Mouse (Mus musculus) lung, postnatal 4 days (tissue): ENCODE measurements around the gene Commd1.

Experiments
- DNase-seq, 2 experiments: peaks; one replicate each; pipeline ENCODE4 v3.0.0; 2021

The Commd1 gene

GRCm38 (mm10) chr11:22938983-22939382 is 43.2 kb downstream of the Commd1 start:
- DNase-seq: no peak

- no peak for DNase-seq
These were observed 44.4 kb downstream of the Commd1 start for GRCm38 (mm10) chr11:22937716-22938316.

DNA sequence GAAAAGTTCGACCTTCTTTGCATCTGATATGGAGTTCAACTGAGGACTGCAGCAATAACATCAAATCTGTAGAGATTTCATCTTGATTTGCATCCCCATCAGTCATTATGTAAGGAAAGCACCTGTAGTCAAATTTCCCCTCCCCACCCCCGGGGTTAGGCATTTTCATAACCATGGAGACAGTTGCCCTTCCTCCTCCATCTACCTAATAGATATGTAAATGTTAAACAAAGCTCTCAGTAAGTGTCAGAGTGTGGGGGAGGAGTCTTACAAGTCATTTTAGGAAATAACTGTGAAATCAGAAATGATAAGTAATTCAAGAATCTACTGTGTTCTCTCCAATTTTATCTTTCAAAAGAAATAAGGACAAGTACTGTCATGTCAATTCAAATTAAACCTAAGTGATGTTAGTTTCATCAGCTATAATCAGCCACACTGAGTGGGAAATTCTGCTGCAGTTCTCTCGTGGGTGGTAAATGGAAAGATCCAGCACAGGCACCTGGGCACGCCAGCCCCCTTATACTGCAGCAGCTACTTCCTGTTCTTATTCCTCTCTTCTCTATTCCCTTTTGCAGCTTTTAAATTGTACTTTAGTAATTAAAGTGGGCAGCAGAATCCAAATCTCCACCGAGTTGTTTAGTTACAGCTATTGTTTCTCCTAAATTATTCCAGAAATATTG is 45.6 kb downstream of the Commd1 start:
- DNase-seq: no peak

DNA sequence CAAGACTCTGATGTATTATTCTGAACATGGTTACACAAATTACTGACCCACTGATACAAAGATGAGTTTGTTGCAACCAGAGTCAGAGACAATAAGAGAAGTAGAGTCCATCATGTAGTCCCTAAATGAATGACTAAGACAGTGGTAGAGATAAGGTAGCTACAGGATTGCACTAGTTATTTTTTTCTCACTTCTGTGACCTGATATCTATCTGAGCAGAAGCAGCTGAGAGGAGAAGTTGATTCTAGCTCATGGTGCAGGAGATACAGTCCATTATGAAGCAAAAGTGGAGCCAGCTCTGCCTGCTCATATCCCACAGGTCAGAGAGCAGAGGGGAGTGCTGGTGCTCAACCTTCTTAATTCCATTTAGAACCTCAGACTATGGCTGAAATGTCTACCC is 50.0 kb downstream of the Commd1 start:
- no peak for DNase-seq

DNA sequence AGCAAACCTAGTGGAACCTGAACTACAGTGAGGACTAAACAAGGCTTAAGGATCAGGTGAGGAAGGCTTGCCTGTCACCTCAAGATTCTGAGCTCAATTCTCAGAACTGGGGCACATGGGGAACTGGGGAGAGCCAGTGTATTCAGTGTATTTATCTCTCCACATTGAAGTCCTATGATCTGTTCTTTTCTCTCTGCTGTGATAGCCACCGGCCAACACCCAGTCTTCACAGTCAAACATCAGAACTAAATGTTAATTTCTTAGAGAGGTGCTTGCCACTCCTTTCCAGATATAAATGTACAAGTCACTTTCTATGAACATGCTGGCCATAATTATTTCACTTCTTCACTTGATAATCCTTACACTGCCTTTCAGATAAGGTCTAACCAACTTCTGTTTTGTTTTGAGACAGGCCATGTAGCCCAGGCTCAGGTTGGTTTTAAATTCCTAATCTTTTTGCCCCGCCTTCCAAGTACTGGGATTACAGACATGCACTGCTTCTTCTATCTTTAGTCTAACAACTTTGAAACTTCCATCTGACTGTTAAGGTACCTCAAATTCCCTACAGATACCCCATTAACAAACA is 50.8 kb downstream of the Commd1 start:
- DNase-seq: no peak

DNA sequence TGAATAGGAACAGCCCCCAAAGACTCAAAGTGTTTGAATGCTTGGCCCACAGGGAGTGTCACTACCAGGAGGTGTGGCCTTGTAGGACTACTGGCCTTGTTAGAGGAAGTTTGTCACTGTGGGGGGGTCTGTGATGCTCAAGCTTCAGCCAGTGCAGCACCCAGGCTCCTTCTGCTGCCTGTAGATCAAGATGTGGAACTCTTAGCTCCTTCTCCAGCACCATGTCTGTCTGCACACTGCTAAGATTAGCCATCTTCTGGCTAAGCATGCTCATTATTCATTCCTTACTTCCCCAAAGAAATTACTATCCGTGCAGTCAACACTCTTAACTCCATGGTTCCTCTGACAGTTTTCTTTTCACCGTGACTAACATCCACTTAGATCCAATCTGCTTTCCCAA is 52.1 kb downstream of the Commd1 start:
- no peak for DNase-seq

DNA sequence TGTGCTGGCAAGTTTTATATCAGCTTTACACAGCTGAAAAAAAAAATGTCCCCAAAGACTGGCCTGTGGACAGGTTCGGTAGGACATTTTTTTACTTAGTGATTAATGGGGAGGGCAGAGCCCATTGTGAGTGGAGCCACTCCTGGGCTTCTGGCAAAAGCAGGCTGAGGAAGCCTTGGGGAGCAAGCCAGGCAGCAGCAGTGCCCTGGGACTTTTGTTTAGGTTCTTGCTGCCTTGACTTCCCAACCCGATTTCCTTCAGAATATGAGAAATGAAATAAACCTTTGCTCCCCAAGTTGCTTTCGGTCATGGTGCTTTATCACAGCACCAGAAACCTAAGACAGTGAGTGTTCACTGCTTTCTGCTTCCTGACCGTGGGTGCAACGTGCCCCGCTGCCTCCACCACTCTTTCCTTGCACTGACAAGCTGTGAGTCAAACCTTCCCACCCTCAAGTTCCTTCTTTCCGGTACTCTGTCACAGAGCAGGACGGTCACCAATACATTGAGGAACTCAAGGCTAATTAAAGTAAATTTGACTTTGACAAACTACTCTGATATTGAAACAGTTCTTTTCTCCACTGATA is 53.5 kb downstream of the Commd1 start:
- no peak for DNase-seq

GRCm38 (mm10) chr11:22923606-22924005 is 58.6 kb downstream of the Commd1 start:
- DNase-seq: no peak

- no peak for DNase-seq
These were observed 59.6 kb downstream of the Commd1 start for GRCm38 (mm10) chr11:22922546-22922945.

- no peak for DNase-seq
These were observed 62.8 kb downstream of the Commd1 start for GRCm38 (mm10) chr11:22919336-22919735.

GRCm38 (mm10) chr11:22917786-22918185 is 64.4 kb downstream of the Commd1 start:
- no peak for DNase-seq

- no peak for DNase-seq
These were observed 68.4 kb downstream of the Commd1 start for GRCm38 (mm10) chr11:22913744-22914143.

GRCm38 (mm10) chr11:22911831-22912230 is 70.4 kb downstream of the Commd1 start:
- no peak for DNase-seq

GRCm38 (mm10) chr11:22906453-22906865 is 75.7 kb downstream of the Commd1 start:
- no peak for DNase-seq

- DNase-seq: no peak
These were observed 79.3 kb downstream of the Commd1 start for GRCm38 (mm10) chr11:22902923-22903322.

GRCm38 (mm10) chr11:22900041-22900440 is 82.1 kb downstream of the Commd1 start:
- DNase-seq: no peak

- no peak for DNase-seq
These were observed 84.5 kb downstream of the Commd1 start for GRCm38 (mm10) chr11:22897642-22898041.

GRCm38 (mm10) chr11:22897127-22897526 is 85.1 kb downstream of the Commd1 start:
- no peak for DNase-seq

DNA sequence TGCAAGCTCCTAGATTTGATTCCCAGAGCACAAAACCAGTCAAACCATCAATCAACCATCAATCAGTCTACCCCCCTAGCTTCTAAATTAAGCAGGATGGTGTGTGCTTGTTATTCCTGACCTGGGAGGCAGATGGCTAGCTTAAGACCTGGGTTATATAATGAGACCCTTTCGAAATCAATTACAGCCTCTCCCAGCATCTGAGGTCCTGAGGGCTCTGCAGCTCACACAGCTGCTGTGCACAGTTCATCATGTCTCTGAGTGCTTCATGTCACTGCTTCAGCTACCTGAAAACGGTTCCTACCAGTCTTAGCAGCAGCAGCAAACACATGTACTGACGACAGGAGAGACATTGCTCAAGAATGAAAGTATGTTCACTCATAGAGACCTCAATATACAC is 89.1 kb downstream of the Commd1 start:
- DNase-seq: no peak

DNA sequence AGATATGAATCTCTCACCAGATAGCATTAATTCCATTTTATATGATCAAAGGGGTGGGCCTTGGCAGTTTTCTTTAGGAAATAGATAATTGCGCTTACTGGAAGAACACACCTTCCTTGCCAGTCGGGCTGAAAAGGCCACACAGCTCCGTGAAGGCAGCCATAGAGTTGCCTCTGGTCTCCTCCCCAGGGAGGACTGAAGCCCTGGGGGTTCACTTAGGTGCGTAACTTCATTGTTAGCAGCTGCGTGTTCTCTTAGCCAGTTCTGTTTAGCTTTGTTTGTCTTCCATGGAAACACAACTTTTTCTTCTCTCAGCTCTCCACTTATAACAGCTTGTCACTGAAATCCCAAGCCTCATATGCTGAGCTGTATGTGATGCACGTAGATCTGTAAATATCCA is 89.7 kb downstream of the Commd1 start:
- DNase-seq: no peak

DNA sequence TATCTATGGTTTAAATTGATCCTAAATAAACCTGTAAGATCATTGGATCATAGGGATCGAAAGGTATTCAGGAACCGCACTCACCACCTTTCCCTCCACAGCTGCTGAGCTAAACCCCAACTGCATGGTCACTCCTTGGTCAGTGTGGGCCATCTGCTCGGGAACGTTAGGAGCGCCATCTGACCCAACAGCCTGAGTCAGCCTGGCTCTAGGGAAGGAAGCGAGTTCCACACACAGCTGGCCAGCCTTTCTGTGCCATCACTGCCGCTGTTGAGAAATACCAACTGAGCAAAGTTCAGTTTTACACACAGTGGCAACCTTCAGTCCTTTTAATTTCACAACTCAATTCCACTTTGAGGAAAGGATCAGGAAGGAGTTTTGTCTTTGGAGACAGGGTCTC is 90.3 kb downstream of the Commd1 start:
- DNase-seq: peak; percentile 20 to 43

DNA sequence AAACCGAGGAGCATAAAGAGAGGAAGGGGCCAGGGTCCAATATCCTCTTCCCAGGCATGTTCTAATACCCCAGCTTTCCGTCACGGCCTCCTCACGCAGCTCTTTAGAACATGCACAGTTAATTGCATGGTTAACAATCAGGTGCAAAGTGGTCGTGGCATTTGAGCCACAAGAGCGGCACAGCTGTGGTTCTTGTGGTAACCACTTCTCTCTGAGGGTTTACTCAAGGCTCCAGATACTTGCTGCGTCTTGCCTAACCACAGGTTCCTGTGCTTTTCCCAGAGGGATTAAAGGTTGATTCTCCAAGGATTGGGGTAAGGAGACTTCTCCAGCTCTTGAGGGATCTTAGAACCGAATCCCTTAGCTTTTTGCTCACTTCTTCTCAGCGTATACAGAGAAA is 90.9 kb downstream of the Commd1 start:
- DNase-seq: no peak

DNA sequence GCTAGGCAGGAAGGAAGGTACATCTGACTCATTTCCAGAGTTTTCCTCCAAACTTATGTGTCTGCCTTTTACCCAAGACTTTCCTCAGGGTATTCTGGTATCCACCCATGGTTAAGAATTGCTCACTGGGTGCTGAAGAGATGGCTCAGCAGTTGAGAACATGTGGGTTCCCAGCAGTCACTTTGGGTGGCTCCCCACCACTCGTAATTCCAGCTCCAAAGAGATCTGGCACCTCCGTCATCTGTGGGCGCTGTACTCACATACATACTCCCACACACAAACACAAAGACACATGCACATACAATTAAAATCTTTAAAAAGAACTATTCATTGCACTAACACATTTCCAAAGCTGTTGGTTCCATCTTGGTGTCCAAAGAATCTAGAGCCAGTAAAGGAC is 93.0 kb downstream of the Commd1 start:
- DNase-seq: no peak

DNA sequence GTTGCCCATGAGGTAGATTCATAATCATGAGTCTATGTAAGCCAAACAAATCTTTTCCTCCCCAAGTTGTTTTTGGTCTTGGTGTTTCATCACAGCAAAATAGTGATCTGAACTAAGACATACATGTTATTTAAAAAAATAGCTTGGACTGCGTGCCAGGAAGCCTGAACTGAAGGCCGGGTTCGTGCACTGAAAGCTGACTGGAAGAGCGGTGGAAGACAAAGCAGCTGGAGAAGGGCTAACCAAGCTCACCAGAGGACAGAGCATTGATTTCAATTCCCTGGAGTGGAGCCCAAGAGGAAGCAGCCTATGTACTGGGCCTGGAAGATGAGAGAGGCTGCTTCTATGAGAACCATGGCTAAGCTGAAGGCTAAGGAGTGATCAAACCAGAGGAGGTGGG is 95.2 kb downstream of the Commd1 start:
- peak in 1 of 2 experiments; percentile 55 for DNase-seq
